Mouse (Mus musculus): ENCODE measurements around the gene Olfm1. TPM values are rescaled to one million over a fixed set of nuclear protein-coding genes. Genes with fewer than 3 reads are reported as not detected.

Olfm1 gene
- polyA plus RNA-seq, 1 experiment from 2014 or later, result 16.1 TPM

GRCm38 (mm10) chr2:28235129-28235528 lies 42.3 kb downstream of the Olfm1 start:
- no peak overlapping the region for H3K9ac ChIP-seq
- ATAC-seq (ENCODE audit: insufficient read depth) (no peak), DNase-seq (no peak)
- no peaks in the 10 kb centered on the region for H3K36me3 ChIP-seq (ENCODE audit: insufficient read depth)
- no peaks in the 10 kb centered on the region for H3K4me1 ChIP-seq (ENCODE audit: insufficient read depth)
- TF ChIP-seq CTCF (IDR thresholded peaks at IDR 0.05; ENCODE audit: low read depth), result no peak
- H3K27me3 ChIP-seq (ENCODE audit: insufficient read depth, low read length), result no peaks in the 10 kb centered on the region
- no peaks in the 10 kb centered on the region for H3K9me3 ChIP-seq (ENCODE audit: low read depth, low read length)
- WGBS, result 61% methylated on average over 4 of the region's 4 CpGs
- no peak overlapping the region for H3K4me2 ChIP-seq
- no peak overlapping the region for H3K27ac ChIP-seq (ENCODE audit: low read depth)
- no peak overlapping the region for H3K4me3 ChIP-seq (ENCODE audit: low read depth, low read length)

DNA sequence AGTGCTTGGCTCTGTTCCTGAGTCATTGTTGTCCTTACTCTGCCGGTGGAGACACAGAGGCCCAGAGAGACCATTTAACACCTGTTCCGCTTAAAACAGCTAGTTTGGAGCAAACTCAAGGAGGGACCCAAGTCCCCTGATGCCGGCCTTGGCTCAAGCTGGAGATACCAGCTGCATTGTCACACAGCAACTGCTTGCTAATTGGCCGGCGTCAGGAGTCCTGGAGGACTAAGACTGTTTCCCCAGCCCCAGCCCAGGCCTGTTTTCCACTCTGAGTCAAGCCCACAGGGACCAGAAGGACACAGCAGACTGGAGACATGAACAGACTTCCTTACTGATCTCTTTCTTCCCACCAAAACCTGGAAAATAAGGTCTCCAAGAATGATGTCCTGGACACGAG lies 43.7 kb downstream of the Olfm1 start:
- ATAC-seq (ENCODE audit: insufficient read depth), result no peak
- TF ChIP-seq CTCF (IDR thresholded peaks at IDR 0.05; ENCODE audit: low read depth), result no peak
- Histone ChIP-seq H3K36me3 (ENCODE audit: insufficient read depth) (no peaks in the 10 kb centered on the region), H3K9me3 (ENCODE audit: low read depth, low read length) (no peaks in the 10 kb centered on the region), H3K9ac (no peak overlapping the region), H3K4me3 (ENCODE audit: low read depth, low read length) (no peak overlapping the region), H3K27ac (ENCODE audit: low read depth) (no peak overlapping the region), H3K27me3 (ENCODE audit: insufficient read depth, low read length) (no peaks in the 10 kb centered on the region), H3K4me1 (ENCODE audit: insufficient read depth) (no peaks in the 10 kb centered on the region), H3K4me2 (no peak overlapping the region)
- WGBS, result 66% methylated on average over 6 of the region's 6 CpGs
- DNase-seq, result no peak

- Histone ChIP-seq H3K27me3 (ENCODE audit: insufficient read depth, low read length) (no peaks in the 10 kb centered on the region), H3K36me3 (ENCODE audit: insufficient read depth) (no peaks in the 10 kb centered on the region), H3K4me2 (no peak overlapping the region), H3K27ac (ENCODE audit: low read depth) (no peak overlapping the region), H3K9ac (no peak overlapping the region), H3K9me3 (ENCODE audit: low read depth, low read length) (no peaks in the 10 kb centered on the region), H3K4me1 (ENCODE audit: insufficient read depth) (no peaks in the 10 kb centered on the region), H3K4me3 (ENCODE audit: low read depth, low read length) (no peak overlapping the region)
- TF ChIP-seq CTCF (IDR thresholded peaks at IDR 0.05; ENCODE audit: low read depth), result no peak
- DNase-seq (no peak), ATAC-seq (ENCODE audit: insufficient read depth) (no peak)
- WGBS, result 54% methylated on average over 8 of the region's 8 CpGs
Observed at GRCm38 (mm10) chr2:28239616-28240015, 46.8 kb downstream of the Olfm1 start.

GRCm38 (mm10) chr2:28240920-28241319 lies 48.1 kb downstream of the Olfm1 start:
- Histone ChIP-seq H3K9ac (no peak overlapping the region), H3K4me1 (ENCODE audit: insufficient read depth) (no peaks in the 10 kb centered on the region), H3K9me3 (ENCODE audit: low read depth, low read length) (no peaks in the 10 kb centered on the region), H3K27me3 (ENCODE audit: insufficient read depth, low read length) (no peaks in the 10 kb centered on the region), H3K27ac (ENCODE audit: low read depth) (no peak overlapping the region), H3K4me2 (no peak overlapping the region), H3K36me3 (ENCODE audit: insufficient read depth) (no peaks in the 10 kb centered on the region), H3K4me3 (ENCODE audit: low read depth, low read length) (no peak overlapping the region)
- no peak for ATAC-seq (ENCODE audit: insufficient read depth)
- no peak for TF ChIP-seq CTCF (IDR thresholded peaks at IDR 0.05; ENCODE audit: low read depth)
- DNase-seq, result no peak
- 84% methylated on average over 3 of the region's 3 CpGs for WGBS

GRCm38 (mm10) chr2:28241520-28242221 lies 48.9 kb downstream of the Olfm1 start:
- H3K36me3 ChIP-seq (ENCODE audit: insufficient read depth), result no peaks in the 10 kb centered on the region
- no peak overlapping the region for H3K27ac ChIP-seq (ENCODE audit: low read depth)
- no peaks in the 10 kb centered on the region for H3K27me3 ChIP-seq (ENCODE audit: insufficient read depth, low read length)
- no peak overlapping the region for H3K4me3 ChIP-seq (ENCODE audit: low read depth, low read length)
- DNase-seq (no peak), ATAC-seq (ENCODE audit: insufficient read depth) (no peak)
- WGBS, result 66% methylated on average over 17 of the region's 17 CpGs
- H3K9ac ChIP-seq, result no peak overlapping the region
- H3K4me2 ChIP-seq, result no peak overlapping the region
- no peaks in the 10 kb centered on the region for H3K9me3 ChIP-seq (ENCODE audit: low read depth, low read length)
- no peaks in the 10 kb centered on the region for H3K4me1 ChIP-seq (ENCODE audit: insufficient read depth)
- TF ChIP-seq CTCF (IDR thresholded peaks at IDR 0.05; ENCODE audit: low read depth), result no peak

DNA sequence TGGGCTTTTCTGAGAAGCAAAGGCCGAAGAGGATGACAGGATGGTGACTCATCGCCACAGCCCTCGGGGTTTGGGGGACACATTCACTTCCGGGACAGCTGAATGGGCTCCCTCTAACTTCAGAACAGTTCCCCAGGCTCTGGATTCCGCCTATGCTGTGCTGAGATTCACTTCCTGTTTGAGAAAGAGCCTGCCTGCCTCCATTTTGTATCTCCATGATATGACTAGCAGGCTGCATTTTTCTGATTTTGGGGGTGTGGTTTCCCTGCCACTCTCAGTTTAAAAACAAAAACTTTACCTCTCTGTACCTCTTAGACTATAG lies 49.4 kb downstream of the Olfm1 start:
- H3K4me1 ChIP-seq (ENCODE audit: insufficient read depth), result no peaks in the 10 kb centered on the region
- H3K36me3 ChIP-seq (ENCODE audit: insufficient read depth), result no peaks in the 10 kb centered on the region
- ATAC-seq (ENCODE audit: insufficient read depth) (no peak), DNase-seq (peak; percentile 16)
- H3K9me3 ChIP-seq (ENCODE audit: low read depth, low read length), result no peaks in the 10 kb centered on the region
- H3K27me3 ChIP-seq (ENCODE audit: insufficient read depth, low read length), result no peaks in the 10 kb centered on the region
- H3K27ac ChIP-seq (ENCODE audit: low read depth), result no peak overlapping the region
- WGBS, result 59% methylated on average over 5 of the region's 5 CpGs
- no peak for TF ChIP-seq CTCF (IDR thresholded peaks at IDR 0.05; ENCODE audit: low read depth)
- no peak overlapping the region for H3K4me3 ChIP-seq (ENCODE audit: low read depth, low read length)
- H3K4me2 ChIP-seq, result no peak overlapping the region
- H3K9ac ChIP-seq, result no peak overlapping the region

- Histone ChIP-seq H3K27ac (ENCODE audit: low read depth) (no peak overlapping the region), H3K9ac (no peak overlapping the region), H3K36me3 (ENCODE audit: insufficient read depth) (no peaks in the 10 kb centered on the region), H3K4me3 (ENCODE audit: low read depth, low read length) (no peak overlapping the region), H3K27me3 (ENCODE audit: insufficient read depth, low read length) (no peaks in the 10 kb centered on the region), H3K4me2 (no peak overlapping the region), H3K9me3 (ENCODE audit: low read depth, low read length) (no peaks in the 10 kb centered on the region), H3K4me1 (ENCODE audit: insufficient read depth) (no peaks in the 10 kb centered on the region)
- DNase-seq (no peak), ATAC-seq (ENCODE audit: insufficient read depth) (no peak)
- TF ChIP-seq CTCF (IDR thresholded peaks at IDR 0.05; ENCODE audit: low read depth), result no peak
- WGBS, result 55% methylated on average over 8 of the region's 8 CpGs
Observed at GRCm38 (mm10) chr2:28244667-28245395, 52.0 kb downstream of the Olfm1 start.
